Mouse (Mus musculus): ENCODE measurements around the gene Ptprd.

Ptprd gene

DNA sequence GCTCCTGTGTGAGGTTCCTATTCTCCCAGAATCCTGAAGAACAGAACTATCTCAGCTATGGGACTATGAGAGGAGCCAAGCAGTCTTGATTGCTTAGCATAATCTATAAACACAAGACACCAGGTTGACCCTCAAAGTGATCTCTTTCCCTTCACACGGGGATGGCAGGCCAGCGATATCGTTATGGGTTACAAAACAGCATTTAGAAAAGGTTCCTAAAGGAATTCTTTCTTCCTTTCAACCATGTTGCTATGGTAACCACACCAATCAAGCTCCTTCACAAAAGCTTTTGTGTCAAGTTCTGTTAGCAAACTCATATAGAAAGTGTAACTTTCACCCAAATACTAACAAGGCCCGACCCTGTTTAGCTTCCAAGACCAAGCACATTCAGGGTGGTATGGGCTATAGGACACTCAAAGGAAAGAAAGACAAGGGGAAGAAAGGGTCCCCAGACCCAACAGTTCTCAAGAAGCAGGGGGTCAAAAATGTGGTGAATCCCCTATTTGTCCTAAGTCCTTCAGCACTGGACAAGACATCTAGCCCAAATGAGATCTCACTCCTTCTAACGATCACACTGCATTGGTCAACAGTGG is 1805.8 kb downstream of the Ptprd start:
- no peak for DNase-seq (ENCODE audit: low read depth, low spot score)

- no peak for DNase-seq (ENCODE audit: low read depth, low spot score)
These were observed 1808.5 kb downstream of the Ptprd start for GRCm38 (mm10) chr4:76403219-76403618.

GRCm38 (mm10) chr4:76387887-76388286 is 1823.9 kb downstream of the Ptprd start:
- DNase-seq (ENCODE audit: low read depth, low spot score), result no peak

GRCm38 (mm10) chr4:76386978-76387824 is 1824.6 kb downstream of the Ptprd start:
- no peak for DNase-seq (ENCODE audit: low read depth, low spot score)

DNA sequence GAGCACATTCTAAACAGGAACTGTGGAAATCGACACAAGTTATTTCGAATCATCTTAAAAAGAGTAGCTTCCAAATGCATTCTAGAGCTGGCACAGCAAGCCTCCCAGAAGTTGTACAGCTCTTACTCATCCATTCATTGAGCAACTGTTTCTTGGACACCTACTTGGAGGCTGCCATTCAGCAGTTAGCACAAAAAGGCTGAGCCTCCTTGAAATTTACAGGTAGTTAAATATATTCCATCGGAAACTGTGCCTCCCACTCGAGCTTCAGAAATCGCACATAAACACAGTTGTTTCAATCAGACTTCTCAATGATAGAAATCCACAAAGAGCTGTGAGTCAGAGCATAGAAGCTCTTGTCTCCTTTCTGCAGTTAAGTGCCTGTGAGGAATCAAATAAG is 1825.9 kb downstream of the Ptprd start:
- no peak for DNase-seq (ENCODE audit: low read depth, low spot score)

- no peak for DNase-seq (ENCODE audit: low read depth, low spot score)
These were observed 1831.3 kb downstream of the Ptprd start for GRCm38 (mm10) chr4:76380312-76380917.

DNA sequence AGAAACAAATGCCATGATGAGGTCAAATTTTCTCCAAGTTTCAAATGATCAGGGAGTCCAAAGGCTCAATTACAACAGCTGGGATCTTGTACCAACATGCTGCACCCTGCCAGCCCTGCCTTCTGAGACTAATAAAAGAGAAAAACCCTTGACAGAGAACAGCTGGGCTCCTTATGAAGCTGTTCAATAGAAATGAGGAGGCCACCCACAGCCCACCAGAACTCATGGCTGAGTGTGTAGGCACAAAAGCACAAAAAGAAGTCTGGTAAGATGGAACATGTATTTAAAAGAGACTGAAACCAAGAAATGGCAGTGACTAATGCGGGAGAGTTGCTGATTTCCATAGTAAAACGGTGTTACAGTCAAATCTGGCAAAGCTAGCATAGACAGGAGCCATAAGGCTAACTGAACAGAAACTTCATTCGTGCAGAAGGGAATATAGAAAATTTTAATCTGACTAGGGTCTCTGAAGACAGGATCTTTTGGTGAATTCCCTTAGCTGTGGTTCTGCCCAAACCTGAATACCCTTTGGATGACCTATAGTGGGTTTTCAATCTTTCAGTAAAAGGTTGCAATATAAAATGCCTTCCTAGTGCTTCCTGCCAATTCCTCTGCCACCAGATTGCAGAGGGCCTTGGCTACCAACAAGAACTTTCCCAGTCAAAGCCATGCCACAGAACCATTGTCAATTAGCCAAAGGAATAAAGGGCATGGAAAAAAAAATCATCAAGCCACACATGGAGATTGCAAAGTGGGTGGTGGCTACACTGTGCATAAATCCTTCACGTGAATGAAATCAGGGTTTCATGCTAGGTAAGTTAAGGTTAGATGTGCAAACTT is 1841.5 kb downstream of the Ptprd start:
- DNase-seq (ENCODE audit: low read depth, low spot score), result no peak

- DNase-seq (ENCODE audit: low read depth, low spot score), result no peak
These were observed 1842.7 kb downstream of the Ptprd start for GRCm38 (mm10) chr4:76369101-76369500.

DNA sequence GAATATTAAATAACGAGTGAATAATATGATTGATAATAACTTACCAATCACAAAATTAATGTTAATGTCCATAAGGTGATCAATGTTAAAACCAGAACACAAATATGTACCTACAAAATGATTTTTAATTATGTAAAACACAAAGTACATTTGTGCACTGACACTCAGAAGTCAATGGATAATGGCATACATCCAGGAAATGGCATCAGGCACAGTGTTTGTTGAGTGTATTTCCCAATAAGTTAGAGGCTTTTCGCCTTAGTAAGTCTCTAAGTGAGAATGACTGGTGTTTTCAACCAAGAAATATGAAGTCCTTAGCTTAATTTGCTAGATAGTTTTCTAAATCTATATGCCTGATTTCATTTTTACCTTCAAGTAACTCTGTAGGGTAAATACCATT is 1843.5 kb downstream of the Ptprd start:
- no peak for DNase-seq (ENCODE audit: low read depth, low spot score)

- no peak for DNase-seq (ENCODE audit: low read depth, low spot score)
These were observed 1844.5 kb downstream of the Ptprd start for GRCm38 (mm10) chr4:76367285-76367684.

DNA sequence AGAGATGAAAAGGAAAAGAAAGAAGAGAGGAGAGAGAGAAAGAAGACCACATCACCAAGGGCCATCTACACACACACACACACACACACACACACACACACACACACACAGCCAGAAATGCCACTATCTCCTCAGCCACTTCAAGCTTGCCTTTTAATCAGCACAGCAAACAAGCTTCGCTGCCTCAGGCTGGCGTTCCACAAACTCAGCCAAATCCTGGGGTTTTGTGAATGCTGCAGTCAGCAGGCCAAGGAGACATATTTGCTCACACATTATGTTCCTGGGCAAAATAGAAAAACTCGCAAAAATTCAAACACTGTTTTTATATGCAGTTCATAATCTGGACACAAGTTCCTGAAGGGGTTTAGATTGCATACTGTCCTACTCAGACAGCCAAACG is 1845.9 kb downstream of the Ptprd start:
- no peak for DNase-seq (ENCODE audit: low read depth, low spot score)

- no peak for DNase-seq (ENCODE audit: low read depth, low spot score)
These were observed 1850.2 kb downstream of the Ptprd start for GRCm38 (mm10) chr4:76361546-76361945.

GRCm38 (mm10) chr4:76354167-76354566 is 1857.6 kb downstream of the Ptprd start:
- no peak for DNase-seq (ENCODE audit: low read depth, low spot score)

DNA sequence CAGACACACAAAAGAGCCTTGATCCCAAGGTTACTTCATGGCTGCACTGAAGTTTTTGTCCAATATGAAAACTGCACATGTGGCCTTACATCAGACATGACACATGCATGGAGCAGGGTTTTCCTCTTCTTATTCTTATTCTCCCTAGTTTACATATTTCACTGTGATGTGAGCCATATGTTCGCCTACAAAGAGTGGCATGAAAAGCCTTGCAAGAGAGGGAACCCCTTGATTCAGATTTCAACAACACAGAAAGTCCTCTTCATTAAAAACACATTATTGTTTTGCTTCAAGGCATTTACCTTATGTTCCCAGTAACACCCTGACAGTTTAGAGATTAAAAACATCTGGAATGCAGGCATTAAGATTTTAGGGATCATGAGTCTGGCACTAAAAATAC is 1859.3 kb downstream of the Ptprd start:
- no peak for DNase-seq (ENCODE audit: low read depth, low spot score)

GRCm38 (mm10) chr4:76351201-76351979 is 1860.4 kb downstream of the Ptprd start:
- no peak for DNase-seq (ENCODE audit: low read depth, low spot score)

- no peak for DNase-seq (ENCODE audit: low read depth, low spot score)
These were observed 1861.4 kb downstream of the Ptprd start for GRCm38 (mm10) chr4:76350241-76350962.

DNA sequence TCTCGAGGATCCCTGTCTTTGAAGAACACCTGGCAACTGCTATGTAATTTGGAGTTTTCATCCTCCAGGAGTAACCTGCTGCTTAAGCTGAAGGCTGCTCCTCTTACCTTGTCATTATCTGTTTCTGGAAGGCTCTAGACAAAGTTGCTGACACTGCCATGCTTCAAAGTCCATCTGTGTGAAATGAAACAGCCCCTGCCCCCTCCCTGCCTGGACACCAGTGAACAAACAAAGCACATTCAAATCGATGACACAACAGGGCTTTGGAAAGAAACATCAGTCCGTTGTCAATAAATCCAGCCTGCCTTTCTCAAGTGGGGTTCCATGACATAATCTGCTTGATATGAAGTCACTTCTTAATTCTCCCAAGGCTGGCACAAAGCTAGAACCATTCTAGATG is 1867.7 kb downstream of the Ptprd start:
- DNase-seq (ENCODE audit: low read depth, low spot score), result no peak

- DNase-seq (ENCODE audit: low read depth, low spot score), result no peak
These were observed 1873.8 kb downstream of the Ptprd start for GRCm38 (mm10) chr4:76337926-76338325.

- peak; percentile 56 for DNase-seq (ENCODE audit: low read depth, low spot score)
These were observed 1884.4 kb downstream of the Ptprd start for GRCm38 (mm10) chr4:76327346-76327745.

GRCm38 (mm10) chr4:76325646-76326045 is 1886.1 kb downstream of the Ptprd start:
- DNase-seq (ENCODE audit: low read depth, low spot score), result no peak

Data from retina, postnatal 7 days (tissue).